Mouse (Mus musculus) ES-Bruce4 (cell line): Measurements from ENCODE around the gene Fam43a.

Source experiments
- CTCF ChIP-seq: IDR thresholded peaks from one replicate; pipeline ENCODE4 v1.8.1; 2011; ENCODE audit warnings: low read depth, low read length
- POLR2A ChIP-seq: IDR thresholded peaks from one replicate; pipeline ENCODE4 v1.8.1; 2011; ENCODE audit warnings: low read length; ENCODE audit not compliant: insufficient read depth

- no peak for TF ChIP-seq CTCF
- no peak for TF ChIP-seq POLR2A
These were observed 14.6 kb downstream of the Fam43a start for GRCm38 (mm10) chr16:30614122-30614521.
